Comparison of ENCODE assay signal across 9 mouse cellular contexts in genomic region chr7:49125545-49125944, GRCm38 (mm10).
DNase-seq lines count a peak whose midpoint lies in the region; ATAC-seq and TF ChIP-seq lines count a peak whose summit lies in the region.
"Had no signal": no experiment of that assay in that cellular context is flagged by ENCODE, and none has a peak within 500 bp of the region (broad histone marks: within the 10 kb centered on the region; RNA-seq: fewer than 3 reads in every experiment).

No protein-coding gene starts in this region.

- H3K36me3 ChIP-seq in liver, embryonic 14.5 days (replicated peaks; ENCODE audit: control insufficient read depth, insufficient read depth, low read depth): no peaks in the 10 kb centered on the region

- peak; percentile 74 for ATAC-seq in granulocyte monocyte progenitor cell, adult 5-6 weeks (replicated peaks; ENCODE audit: poor library complexity, severe bottlenecking)
- ATAC-seq in liver, embryonic 14.5 days (ENCODE audit: insufficient read depth): no peak

- H3K27me3 ChIP-seq in cerebellum, adult 2 months (ENCODE audit: control insufficient read depth, insufficient read depth, low read length): no peaks in the 10 kb centered on the region
- no peaks in the 10 kb centered on the region for H3K27me3 ChIP-seq in liver, embryonic 14.5 days (ENCODE audit: control insufficient read depth, insufficient read depth, low read length)

- no peak overlapping the region for H3K4me2 ChIP-seq in liver, embryonic 14.5 days (ENCODE audit: low read depth)

- TF ChIP-seq CTCF in layer of hippocampus, adult 2 months (conservative IDR thresholded peaks at IDR 0.05): peak; percentile 89
- peak; percentile 96 for TF ChIP-seq CTCF in cerebellum, adult 2 months (IDR thresholded peaks at IDR 0.05; ENCODE audit: borderline replicate concordance, insufficient read depth, low read depth, low read length)
- peak; percentile 92 for TF ChIP-seq CTCF in liver, embryonic 14.5 days (IDR thresholded peaks at IDR 0.05; ENCODE audit: low read depth)

- no peak overlapping the region for H3K4me3 ChIP-seq in layer of hippocampus, adult 2 months
- H3K4me3 ChIP-seq in cerebellum, adult 2 months (replicated peaks; ENCODE audit: insufficient read depth, low read depth, low read length): no peak overlapping the region
- H3K4me3 ChIP-seq in liver, embryonic 14.5 days (ENCODE audit: insufficient read depth in 1 of 2, low read depth in 2 of 2, low read length in 2 of 2): no peak overlapping the region
- H3K4me3 ChIP-seq: megakaryocyte, embryonic 14.5 days had no signal

- peaks cover 6% of the 10 kb centered on the region; the same call in 1 of the 2 replicates for H3K4me1 ChIP-seq in cerebellum, adult 2 months (ENCODE audit: control insufficient read depth, insufficient read depth, low read length)
- no peaks in the 10 kb centered on the region for H3K4me1 ChIP-seq in liver, embryonic 14.5 days (replicated peaks; ENCODE audit: control insufficient read depth in 2 of 2, insufficient read depth in 2 of 2, low read length in 1 of 2)

- WGBS in cerebellum, adult 2 months: 32% methylated on average over 3 of the region's 3 CpGs
- WGBS in liver, embryonic 14.5 days (ENCODE audit: insufficient replicate concordance): 30% methylated on average over 3 of the region's 3 CpGs

- no peak overlapping the region for H3K9ac ChIP-seq in liver, embryonic 14.5 days (replicated peaks)

- no peak overlapping the region for H3K27ac ChIP-seq in layer of hippocampus, adult 2 months
- no peak overlapping the region for H3K27ac ChIP-seq in cerebellum, adult 2 months (ENCODE audit: insufficient read depth, low read length)
- H3K27ac ChIP-seq in liver, embryonic 14.5 days: no peak overlapping the region

- TF ChIP-seq EP300 in liver, embryonic 14.5 days (IDR thresholded peaks at IDR 0.05; ENCODE audit: low read depth): no peak

- peak in 1 of 2 experiments; percentile 54 for DNase-seq in layer of hippocampus, adult 2 months (ENCODE audit: low spot score in 2 of 2)
- DNase-seq in layer of hippocampus, postnatal 36 days: no peak
- DNase-seq in NIH3T3 (ENCODE audit: low read depth): peak; percentile 77
- DNase-seq in cerebellum, adult 2 months: peak; percentile 65
- DNase-seq in liver, embryonic 14.5 days (ENCODE audit: low read depth in 3 of 3, low spot score in 3 of 3): peak in 1 of 3 experiments; percentile 19
- peak; percentile 52 for DNase-seq in retina, postnatal 7 days (ENCODE audit: low read depth, low spot score)
- DNase-seq in frontal cortex, postnatal 25 days (ENCODE audit: low spot score in 2 of 2): no peak

- no peak for TF ChIP-seq POLR2A in cerebellum, adult 2 months (IDR thresholded peaks at IDR 0.05; ENCODE audit: borderline replicate concordance, insufficient read depth, low read length)

- no peaks in the 10 kb centered on the region for H3K9me3 ChIP-seq in liver, embryonic 14.5 days (ENCODE audit: control insufficient read depth, low read length)
- H3K9me3 ChIP-seq: megakaryocyte, embryonic 14.5 days had no signal

Comparison
In these comparisons a context has a peak if more than half of its experiments do, and no peak if none do; other contexts are left out.
1. DNase-seq: peak in NIH3T3 (single experiment), cerebellum, adult 2 months (2 of 2) and retina, postnatal 7 days (single experiment); none in layer of hippocampus, postnatal 36 days (0 of 2) and frontal cortex, postnatal 25 days (0 of 2).
2. Peak in every context shown above with its lines, with median percentiles within 50 percentile points of each other: CTCF ChIP-seq.